Mouse (Mus musculus) small intestine, adult 2 months (tissue): Measurements from ENCODE around the gene Cdca5. TPM values are rescaled to one million over a fixed set of nuclear protein-coding genes. Genes with fewer than 3 reads are reported as not detected.
A peak's percentile ranks its signal among the peaks of the same experiment; 100 is the strongest.

ENCODE experiments used
- H3K27ac ChIP-seq: fragments of 200-500 bp; 2 replicates; pipeline ENCODE4 v1.5.1; 2012; ENCODE audit warnings: low read depth, low read length, control low read depth, inconsistent platforms; ENCODE audit not compliant: insufficient read depth
- H3K27me3 ChIP-seq: fragments of 200-500 bp; 2 replicates; pipeline ENCODE4 v1.6.1; 2012; ENCODE audit warnings: mild to moderate bottlenecking, moderate library complexity, low read length, inconsistent platforms; ENCODE audit not compliant: control insufficient read depth, insufficient read depth
- H3K36me3 ChIP-seq: fragments of 200-500 bp; 2 replicates; pipeline ENCODE4 v1.6.1; 2012; ENCODE audit warnings: mild to moderate bottlenecking, low read length, control low read depth, inconsistent platforms; ENCODE audit not compliant: control insufficient read depth, insufficient read depth
- H3K4me1 ChIP-seq: fragments of 200-500 bp; 2 replicates; pipeline ENCODE4 v1.6.1; 2012; ENCODE audit warnings: low read length, inconsistent platforms, mixed read lengths; ENCODE audit not compliant: control insufficient read depth, insufficient read depth, insufficient read length
- H3K4me3 ChIP-seq: fragments of 200-500 bp; 2 replicates; pipeline ENCODE4 v1.5.1; 2012; ENCODE audit warnings: low read depth, mild to moderate bottlenecking, control low read depth, inconsistent platforms, low read length, moderate library complexity
- CTCF ChIP-seq: fragments of 200-500 bp; IDR thresholded peaks from 2 replicates; pipeline ENCODE4 v1.5.1; 2012; ENCODE audit warnings: low read depth, mild to moderate bottlenecking, control low read depth, inconsistent platforms, low read length, moderate library complexity, mixed read lengths; ENCODE audit not compliant: insufficient replicate concordance, insufficient read length; ENCODE audit errors: extremely low read depth
- POLR2A ChIP-seq: fragments of 200-500 bp; IDR thresholded peaks from 2 replicates; pipeline ENCODE4 v1.6.1; 2012; ENCODE audit warnings: low read depth, mild to moderate bottlenecking, control low read depth, inconsistent platforms, low read length, moderate library complexity
- WGBS: fragments of 180-500 bp; shearing (Covaris S2); methylation state at CpG from one replicate; pipeline ENCODE4 v1.1.7; 2018; 5-methylcytosine and 5-hydroxymethylcytosine counted together
- polyA plus RNA-seq: library from polyadenylated mRNA; depleted of rRNA; stranded (reverse); fragments of >200 nt; gene quantifications from 2 replicates; pipeline ENCODE4 v1.2.3, GENCODE M21; 2012

Cdca5 gene
- polyA plus RNA-seq, 1 experiment: 2.6 TPM

DNA sequence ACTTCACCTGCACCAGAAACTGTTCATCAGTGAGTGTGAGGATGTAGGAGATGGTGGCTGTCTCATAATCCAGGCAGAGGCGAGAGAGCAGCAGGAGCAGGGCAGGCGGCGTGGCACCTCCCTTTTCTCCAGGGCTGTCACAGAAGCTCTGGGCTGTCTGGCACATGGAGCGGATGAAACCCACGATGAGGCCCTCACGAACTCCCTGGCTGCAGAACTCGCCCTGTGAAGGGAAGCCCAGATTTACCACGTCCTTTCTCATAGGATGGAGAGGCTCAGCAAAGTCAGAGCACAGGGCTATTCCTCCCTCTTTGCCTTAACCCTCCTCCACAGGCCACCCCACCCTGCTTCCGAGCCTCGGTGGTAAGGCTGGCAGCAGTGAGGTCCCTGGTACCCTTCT lies 14.9 kb upstream of the Cdca5 start:
- Histone ChIP-seq H3K27ac (no peak overlapping the region), H3K4me1 (peaks cover 8% of the 10 kb centered on the region), H3K36me3 (peaks cover 28% of the 10 kb centered on the region), H3K27me3 (no peaks in the 10 kb centered on the region), H3K4me3 (no peak overlapping the region)
- WGBS: 93% methylated on average over 10 of the region's 10 CpGs
- no peak for TF ChIP-seq CTCF
- no peak for TF ChIP-seq POLR2A

DNA sequence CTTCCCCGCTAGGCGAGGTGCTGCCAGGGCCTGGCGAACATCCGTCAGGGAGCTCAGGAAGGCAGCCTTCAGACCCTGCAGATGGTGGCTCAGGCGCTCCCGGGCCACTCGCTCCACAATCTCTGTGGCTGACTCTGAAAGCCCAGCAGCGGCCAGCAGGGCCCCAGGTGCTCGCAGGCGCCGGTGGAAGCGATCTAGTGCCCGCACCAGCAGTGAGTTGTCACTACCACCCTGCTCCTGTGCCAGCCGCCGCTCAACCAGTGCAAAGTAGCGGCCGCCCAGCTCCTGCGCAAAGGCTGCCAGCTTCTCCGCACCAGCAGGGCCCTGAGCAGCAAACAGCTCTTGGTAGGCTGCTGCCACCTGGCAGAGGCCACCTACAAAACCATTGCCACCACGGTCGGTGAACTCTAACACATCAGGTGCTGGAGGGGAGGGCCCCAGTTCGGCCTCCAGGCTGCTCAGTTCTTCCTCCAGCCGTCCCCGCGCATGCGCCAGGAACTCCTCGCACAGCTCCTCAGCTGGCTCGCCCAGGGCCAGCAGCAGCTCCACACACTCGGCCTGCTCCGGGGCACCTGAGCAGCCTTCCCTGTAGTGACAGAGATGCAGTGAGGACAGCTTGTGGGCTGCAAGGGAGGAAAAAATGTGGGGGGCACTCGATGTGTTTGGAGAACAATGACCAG lies 14.1 kb upstream of the Cdca5 start:
- H3K4me3 ChIP-seq: no peak overlapping the region
- no peak overlapping the region for H3K27ac ChIP-seq
- 90% methylated on average over 31 of the region's 31 CpGs for WGBS
- TF ChIP-seq POLR2A: no peak
- no peak for TF ChIP-seq CTCF
- no peaks in the 10 kb centered on the region for H3K27me3 ChIP-seq
- H3K4me1 ChIP-seq: peaks cover 8% of the 10 kb centered on the region
- peaks cover 33% of the 10 kb centered on the region for H3K36me3 ChIP-seq

DNA sequence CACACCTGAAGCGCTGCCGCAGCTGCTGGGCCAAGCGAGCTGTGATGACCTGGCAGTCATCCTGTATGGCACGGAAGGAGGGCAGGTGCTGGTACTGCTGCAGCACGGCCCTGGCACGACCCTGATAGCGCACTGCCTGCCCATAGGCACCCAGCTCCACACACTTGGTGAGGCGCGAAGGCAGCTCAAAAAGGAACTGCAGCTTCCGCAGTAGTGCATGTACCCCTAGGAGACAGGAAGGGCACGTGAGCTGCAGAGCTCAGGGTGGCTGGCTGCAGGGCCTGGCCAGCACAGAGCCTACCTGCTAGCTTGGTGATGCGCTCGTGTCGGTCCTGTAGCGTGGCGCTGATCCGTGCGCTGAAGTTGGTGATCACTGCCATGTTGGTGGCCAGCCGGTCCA lies 13.5 kb upstream of the Cdca5 start:
- TF ChIP-seq POLR2A (no peak), CTCF (no peak)
- H3K4me3 ChIP-seq: no peak overlapping the region
- peaks cover 33% of the 10 kb centered on the region for H3K36me3 ChIP-seq
- no peaks in the 10 kb centered on the region for H3K27me3 ChIP-seq
- WGBS: 95% methylated on average over 19 of the region's 19 CpGs
- H3K27ac ChIP-seq: no peak overlapping the region
- H3K4me1 ChIP-seq: peaks cover 11% of the 10 kb centered on the region

DNA sequence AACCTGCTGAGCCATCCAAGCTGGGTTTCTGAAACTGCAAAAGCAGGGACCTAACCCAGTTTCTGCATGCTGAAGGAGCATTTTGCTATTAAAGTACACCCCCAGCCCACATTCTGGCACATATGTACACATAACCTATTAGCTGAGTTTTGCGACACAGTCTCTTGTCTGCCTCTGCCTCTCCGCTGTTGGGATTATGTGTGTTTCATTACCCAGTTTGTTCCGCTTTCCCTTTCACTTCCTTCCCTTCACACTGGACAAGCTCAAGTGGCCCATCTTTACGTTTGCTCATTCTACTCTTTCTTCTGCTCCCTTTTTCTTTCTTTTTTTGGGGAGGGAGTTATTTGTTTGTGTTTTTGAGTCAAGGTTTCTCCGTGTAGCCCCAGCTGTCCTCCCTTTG lies 10.9 kb upstream of the Cdca5 start:
- no peak overlapping the region for H3K4me3 ChIP-seq
- TF ChIP-seq CTCF: no peak
- TF ChIP-seq POLR2A: no peak
- peaks cover 32% of the 10 kb centered on the region for H3K36me3 ChIP-seq
- no peaks in the 10 kb centered on the region for H3K27me3 ChIP-seq
- WGBS: 92% methylated on average over 5 of the region's 5 CpGs
- peak overlapping the region; percentile 17; the same call in 1 of the 2 replicates for H3K27ac ChIP-seq
- H3K4me1 ChIP-seq: peaks cover 7% of the 10 kb centered on the region

DNA sequence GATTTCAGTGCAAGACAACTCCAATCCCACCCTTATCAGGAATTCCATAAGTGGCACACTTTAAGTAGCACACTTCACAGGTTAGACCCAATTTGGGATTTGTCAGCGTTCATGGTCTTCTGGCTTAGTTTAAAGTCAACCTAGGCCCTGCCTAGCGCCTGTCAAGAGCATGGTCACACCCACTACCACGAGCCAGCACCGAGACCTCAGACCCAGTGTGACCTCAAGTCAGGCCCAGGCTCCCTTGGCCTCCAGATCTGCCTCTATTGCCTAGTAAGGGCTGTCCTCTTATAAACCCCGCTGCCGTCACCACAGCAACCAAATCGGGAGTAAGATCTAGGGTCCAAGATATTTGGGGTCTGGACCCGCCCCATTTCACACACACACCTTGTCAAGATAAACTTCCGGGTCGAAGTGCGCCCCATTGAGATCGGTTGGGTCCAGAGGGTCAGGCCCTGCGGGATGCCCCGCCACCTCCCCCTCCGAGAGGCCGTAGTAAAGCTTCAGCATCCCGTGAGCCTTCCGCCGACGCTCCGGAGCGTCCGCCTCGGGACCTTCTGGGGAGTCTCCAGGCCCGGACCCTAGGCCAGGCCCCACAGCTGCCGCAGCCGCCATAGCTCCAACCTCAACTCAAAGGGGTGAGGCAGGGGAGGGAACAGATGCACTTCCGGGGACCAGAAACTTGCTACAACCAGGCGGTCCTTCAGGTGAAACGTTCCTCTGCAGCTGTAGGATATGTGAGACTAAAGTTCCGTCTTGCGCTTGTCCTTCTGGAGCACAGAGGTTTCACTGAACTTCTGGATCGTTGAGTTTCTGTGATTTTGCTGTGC lies 8.0 kb upstream of the Cdca5 start, which contains the start of gene Vps51:
Gene Vps51, minus strand, starts transcription at position 668 of the 830 bp plus-strand sequence.
- TF ChIP-seq POLR2A (no peak; the same call in 1 of the 2 replicates), CTCF (no peak)
- Histone ChIP-seq H3K4me3 (peak within 1 kb of the TSS; percentile 94), H3K36me3 (peaks cover 33% of the 10 kb centered on the region), H3K27ac (peak within 1 kb of the TSS; percentile 87), H3K4me1 (peaks cover 7% of the 10 kb centered on the region), H3K27me3 (no peaks in the 10 kb centered on the region)
- under 1% methylated on average over 33 of the region's 33 CpGs for WGBS

DNA sequence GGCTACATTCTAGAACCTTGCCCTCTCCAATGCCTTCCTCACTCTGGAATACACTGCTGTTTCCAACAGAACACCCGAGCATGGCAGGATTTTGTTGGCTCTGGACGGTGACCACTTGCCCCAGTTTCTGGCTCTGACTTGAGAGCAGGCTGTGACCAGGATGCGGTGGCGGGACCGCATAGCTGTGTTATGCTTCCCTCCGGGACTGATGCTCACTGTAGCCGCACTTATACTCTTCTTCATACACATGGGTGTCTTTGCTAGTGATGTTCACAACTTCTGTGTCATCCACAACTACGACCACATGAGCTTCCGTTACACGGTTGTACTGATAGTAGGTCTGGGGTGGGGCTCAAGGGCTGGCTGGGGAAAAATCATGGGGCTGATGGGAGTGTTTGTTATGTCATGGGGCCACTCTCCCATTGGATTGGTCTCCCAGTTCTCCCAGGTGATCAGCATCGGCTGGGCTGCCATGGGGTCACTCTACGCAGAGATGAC lies 4.8 kb upstream of the Cdca5 start, which contains the start of gene Tmem262:
Gene Tmem262, plus strand, starts transcription at position 51 of the 498 bp plus-strand sequence.
- 91% methylated on average over 12 of the region's 12 CpGs for WGBS
- no peak for TF ChIP-seq CTCF
- TF ChIP-seq POLR2A: no peak
- Histone ChIP-seq H3K36me3 (peaks cover 30% of the 10 kb centered on the region), H3K4me1 (peaks cover 10% of the 10 kb centered on the region), H3K27ac (no peak within 1 kb of the TSS), H3K4me3 (no peak within 1 kb of the TSS), H3K27me3 (no peaks in the 10 kb centered on the region)

DNA sequence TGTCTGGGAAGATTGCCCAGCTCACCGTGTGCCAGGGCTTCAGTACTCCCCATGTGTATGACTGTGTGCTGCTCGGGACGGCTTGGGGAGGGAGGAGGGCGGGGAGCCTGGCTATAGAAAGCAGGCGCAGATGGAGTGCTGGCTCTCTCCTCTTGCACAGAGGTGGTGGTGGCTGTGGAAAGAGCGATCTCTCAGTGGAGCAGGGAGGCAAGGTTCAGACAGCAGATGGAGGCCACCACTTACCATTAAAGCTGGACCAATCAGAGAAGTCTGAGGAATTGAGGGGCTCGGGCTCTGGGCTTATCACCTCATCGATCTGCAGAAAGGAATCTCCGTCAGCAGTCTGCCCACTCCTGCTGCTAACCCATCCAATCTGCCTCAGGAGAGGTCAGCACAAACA lies 2.6 kb upstream of the Cdca5 start, which contains the start of gene Gm28374:
Gene Gm28374, minus strand, starts transcription at position 101 of the 400 bp plus-strand sequence.
- Histone ChIP-seq H3K4me1 (peaks cover 3% of the 10 kb centered on the region), H3K27me3 (no peaks in the 10 kb centered on the region), H3K27ac (no peak within 1 kb of the TSS), H3K36me3 (peaks cover 26% of the 10 kb centered on the region), H3K4me3 (no peak within 1 kb of the TSS)
- TF ChIP-seq POLR2A (no peak), CTCF (no peak)
- 88% methylated on average over 9 of the region's 9 CpGs for WGBS
